Comparison of ENCODE assay signal across 10 mouse cellular contexts in genomic region chr9:69899371-69899770, GRCm38 (mm10).
DNase-seq lines count a peak whose midpoint lies in the region; ATAC-seq lines count a peak whose summit lies in the region.
"Had no signal": no experiment of that assay in that cellular context is flagged by ENCODE, and none has a peak within 500 bp of the region (broad histone marks: within the 10 kb centered on the region; RNA-seq: fewer than 3 reads in every experiment).

No protein-coding gene starts in this region.

- no peaks in the 10 kb centered on the region for H3K36me3 ChIP-seq in midbrain, embryonic 11.5 days (ENCODE audit: control insufficient read depth, insufficient read depth, low read length)
- H3K36me3 ChIP-seq: lung, embryonic 15.5 days had no signal

- DNase-seq in frontal cortex, postnatal 10 days (ENCODE audit: low spot score in 2 of 2), result peak; percentile 7 to 31
- peak; percentile 26 to 32 for DNase-seq in right cerebral cortex, adult 2 months (ENCODE audit: low spot score in 2 of 2)
- DNase-seq in right cerebral cortex, adult 18-20 months, result no peak
- DNase-seq in forelimb bud, embryonic 11.5 days (ENCODE audit: low read depth, low spot score), result peak; percentile 35
- peak; percentile 91 for DNase-seq in midbrain, embryonic 11.5 days (ENCODE audit: low spot score, missing footprints)
- no peak for DNase-seq in ovary, postnatal 10 days (ENCODE audit: low spot score)

- H3K9ac ChIP-seq in midbrain, embryonic 11.5 days (ENCODE audit: low read length), result no peak overlapping the region
- H3K9ac ChIP-seq: lung, embryonic 15.5 days had no signal

- H3K4me1 ChIP-seq in midbrain, embryonic 11.5 days (ENCODE audit: control insufficient read depth, insufficient read depth, low read length), result no peaks in the 10 kb centered on the region

- no peak overlapping the region; the same call in 1 of the 2 replicates for H3K4me2 ChIP-seq in midbrain, embryonic 11.5 days
- H3K4me2 ChIP-seq: lung, embryonic 15.5 days had no signal

- no peak overlapping the region for H3K4me3 ChIP-seq in midbrain, embryonic 11.5 days (ENCODE audit: low read depth, low read length)
- H3K4me3 ChIP-seq: erythroblast, embryonic 14.5 days; lung, embryonic 15.5 days had no signal

- ATAC-seq in frontal cortex, adult (ENCODE audit: low TSS enrichment), result no peak
- ATAC-seq in midbrain, embryonic 11.5 days (ENCODE audit: low FRiP score), result no peak
- ATAC-seq in erythroblast, adult 5-6 weeks (replicated peaks; ENCODE audit: low FRiP score, poor library complexity, severe bottlenecking), result no peak

- no peaks in the 10 kb centered on the region for H3K27me3 ChIP-seq in midbrain, embryonic 11.5 days (ENCODE audit: control insufficient read depth, insufficient read depth, low read length)

- H3K27ac ChIP-seq in midbrain, embryonic 11.5 days (ENCODE audit: low read depth, low read length), result no peak overlapping the region
- H3K27ac ChIP-seq: lung, embryonic 15.5 days had no signal

- WGBS in midbrain, embryonic 11.5 days, result 29% methylated on average over 11 of the region's 11 CpGs

- no peaks in the 10 kb centered on the region for H3K9me3 ChIP-seq in midbrain, embryonic 11.5 days (ENCODE audit: control insufficient read depth, low read length)
- H3K9me3 ChIP-seq: lung, embryonic 15.5 days had no signal

Comparison
In these comparisons a context has a peak if more than half of its experiments do, and no peak if none do; other contexts are left out.
1. DNase-seq: peak in frontal cortex, postnatal 10 days (2 of 2), right cerebral cortex, adult 2 months (2 of 2), forelimb bud, embryonic 11.5 days (single experiment) and midbrain, embryonic 11.5 days (single experiment); none in right cerebral cortex, adult 18-20 months (single experiment) and ovary, postnatal 10 days (single experiment).